Mouse (Mus musculus): ENCODE results near the gene Gcnt2. TPM values are rescaled to one million over a fixed set of nuclear protein-coding genes. Genes with fewer than 3 reads are reported as not detected.

Gcnt2 gene
- total RNA-seq (2017), result 42.3 and 55.9 TPM in 2 replicates

DNA sequence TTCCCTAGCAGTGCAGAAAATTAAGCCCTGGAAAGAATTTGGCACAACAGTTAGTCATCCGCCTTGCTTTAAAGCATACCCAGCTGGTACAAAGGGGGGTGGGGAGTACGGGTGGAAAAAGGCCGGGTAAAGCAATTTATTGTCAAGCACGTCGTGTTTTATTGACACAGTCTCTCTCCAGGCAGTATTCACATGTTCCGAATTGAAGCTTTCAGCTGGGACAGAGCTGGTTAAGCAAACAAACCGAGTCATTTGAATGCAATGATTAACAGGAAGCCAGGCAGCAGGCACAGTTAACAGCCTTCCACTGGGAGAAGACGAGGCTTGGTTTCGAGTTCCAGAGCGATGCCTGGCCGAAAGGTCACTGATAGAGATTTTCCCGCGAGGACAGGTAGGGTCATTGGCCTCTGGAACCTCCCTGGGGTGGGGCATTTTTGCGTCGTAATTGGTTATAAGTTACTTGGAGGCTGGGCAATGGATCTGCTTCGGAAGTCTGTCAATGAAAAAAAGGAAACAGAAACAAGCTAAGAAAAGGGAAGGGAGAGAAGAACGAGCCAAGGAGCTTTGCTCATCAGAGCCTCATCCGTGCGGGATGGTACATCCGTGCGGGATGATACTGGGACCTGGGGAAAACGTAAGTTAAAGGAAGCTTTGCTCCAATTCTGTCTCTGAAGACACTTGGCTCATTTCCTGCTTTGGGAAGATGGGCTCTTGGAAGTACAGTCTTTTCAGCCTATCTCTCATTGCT lies at the start of gene Gcnt2:
Gene Gcnt2 (plus strand): TSS at position 103 of the 748 bp plus-strand sequence.
- ATAC-seq (replicated peaks; ENCODE audit: low read depth, poor library complexity, severe bottlenecking), result peak; percentile 51

DNA sequence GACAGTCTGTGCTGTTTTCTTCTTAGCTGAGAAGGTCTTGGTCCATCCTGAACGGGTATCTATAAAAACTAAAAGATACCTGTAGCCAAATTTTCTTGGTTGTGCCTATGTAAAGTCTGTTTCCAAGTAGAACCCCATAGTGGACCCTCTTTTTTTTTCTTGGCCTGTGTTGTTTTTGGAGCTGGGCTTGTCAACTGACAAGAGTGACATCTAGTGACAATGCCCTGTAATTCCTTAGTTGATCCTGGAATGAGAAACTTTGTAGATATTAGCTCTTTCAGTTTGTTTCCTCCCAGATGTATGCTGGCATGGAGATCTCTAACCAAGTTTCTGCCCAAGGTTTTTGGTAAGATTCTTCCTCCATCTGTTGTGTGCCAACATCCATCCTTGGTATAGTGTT lies 38.9 kb upstream of the Gcnt2 start:
- no peak for ATAC-seq (replicated peaks; ENCODE audit: low read depth, poor library complexity, severe bottlenecking)

DNA sequence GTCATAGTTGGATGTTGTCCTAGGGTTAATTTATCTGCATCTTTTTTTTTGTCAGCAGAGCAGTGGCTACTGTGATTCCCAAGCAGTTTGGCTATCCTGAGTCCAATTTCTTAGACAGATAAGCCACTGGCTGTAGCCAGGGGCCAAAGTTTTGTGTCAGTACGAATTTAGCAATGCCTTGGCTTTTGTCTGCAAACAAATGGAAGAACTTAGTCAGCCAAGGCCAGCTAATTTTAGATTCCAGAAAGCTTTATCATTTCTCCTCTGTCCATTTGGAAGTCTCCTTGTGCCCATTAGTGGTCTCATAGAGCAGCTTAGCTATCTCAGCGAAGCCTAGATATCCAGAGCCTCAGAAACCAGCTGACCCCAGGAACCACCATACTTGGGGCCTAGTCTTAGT lies 37.6 kb upstream of the Gcnt2 start:
- no peak for ATAC-seq (replicated peaks; ENCODE audit: low read depth, poor library complexity, severe bottlenecking)

DNA sequence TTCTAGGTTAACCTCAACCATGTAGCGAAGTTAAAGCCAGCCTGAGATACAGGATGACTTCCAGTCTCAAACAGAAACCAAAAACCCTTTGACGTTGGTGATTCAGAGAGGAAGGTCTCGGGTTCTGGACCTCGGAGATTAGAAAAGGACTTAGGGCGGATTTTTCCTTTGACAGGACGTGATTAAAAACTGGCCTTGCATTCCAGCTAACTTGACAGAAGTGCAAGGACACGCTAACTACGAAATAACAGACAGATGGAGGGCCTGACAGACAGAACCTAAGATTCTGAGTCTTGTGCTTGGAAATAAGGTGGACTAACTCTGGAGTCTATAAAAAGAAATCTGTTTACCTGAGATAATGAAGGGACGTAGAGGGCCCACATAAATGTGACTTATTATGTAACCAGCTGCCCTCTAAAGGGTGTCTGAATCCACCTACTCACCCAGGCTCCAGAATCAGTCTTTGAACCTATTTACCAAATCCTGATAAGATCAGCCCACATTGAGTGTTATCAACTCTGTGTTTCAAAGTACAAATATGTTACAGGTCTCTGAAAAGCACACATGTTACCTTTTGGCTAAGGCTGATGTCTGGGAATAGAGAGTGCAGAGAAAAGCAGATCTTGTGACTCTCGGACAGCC lies 18.3 kb upstream of the Gcnt2 start:
- no peak for ATAC-seq (replicated peaks; ENCODE audit: low read depth, poor library complexity, severe bottlenecking)

DNA sequence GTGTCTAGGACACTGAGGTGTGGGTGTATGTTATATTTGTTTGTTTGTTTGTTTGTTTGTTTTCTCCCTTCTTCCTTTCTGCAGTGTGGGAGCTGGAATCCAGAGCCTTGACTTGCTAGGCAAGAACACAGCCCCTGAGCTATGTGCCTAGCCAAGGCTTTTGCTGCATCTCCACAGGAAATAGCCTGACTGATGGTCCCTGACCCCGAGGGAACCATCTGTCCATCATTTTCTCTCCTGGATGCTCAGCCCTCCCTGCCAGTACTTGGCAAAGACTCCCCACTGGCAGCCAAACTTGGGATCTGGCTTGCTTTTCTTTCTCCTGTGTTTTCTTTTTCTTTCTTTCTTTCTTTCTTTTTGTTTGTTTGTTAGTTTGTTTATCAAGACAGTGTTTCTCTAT lies 17.4 kb upstream of the Gcnt2 start:
- ATAC-seq (replicated peaks; ENCODE audit: low read depth, poor library complexity, severe bottlenecking), result no peak

DNA sequence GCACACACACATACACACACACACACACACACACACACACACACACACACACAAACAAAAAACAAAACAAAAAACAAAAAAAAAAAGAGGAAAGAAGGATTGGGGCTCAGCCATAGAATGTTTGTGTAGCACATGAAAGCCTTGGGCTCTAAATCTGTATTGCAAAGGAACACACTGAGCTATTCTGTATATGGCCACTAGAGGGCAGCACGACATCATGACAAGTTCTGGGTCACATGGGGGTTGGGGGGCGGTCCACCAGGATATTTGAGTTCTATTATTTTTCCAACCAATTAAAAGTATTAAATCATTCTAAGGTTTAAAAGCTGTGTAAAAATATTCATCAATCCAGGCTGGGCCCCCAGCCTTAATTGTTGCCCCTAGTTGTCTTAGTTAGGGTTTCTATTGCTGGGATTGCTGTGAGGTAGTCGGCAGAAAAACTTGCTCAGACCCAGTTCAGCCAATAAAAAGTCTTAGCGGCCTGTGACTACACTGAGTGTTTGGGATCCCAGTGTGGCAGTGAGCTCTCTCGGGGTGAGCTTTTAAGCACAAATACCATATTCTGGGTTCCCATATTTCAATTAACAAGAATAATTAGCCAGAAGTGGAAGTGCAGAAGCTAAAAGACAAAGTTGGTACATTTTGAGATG lies 16.0 kb upstream of the Gcnt2 start:
- ATAC-seq (replicated peaks; ENCODE audit: low read depth, poor library complexity, severe bottlenecking), result peak; percentile 60

DNA sequence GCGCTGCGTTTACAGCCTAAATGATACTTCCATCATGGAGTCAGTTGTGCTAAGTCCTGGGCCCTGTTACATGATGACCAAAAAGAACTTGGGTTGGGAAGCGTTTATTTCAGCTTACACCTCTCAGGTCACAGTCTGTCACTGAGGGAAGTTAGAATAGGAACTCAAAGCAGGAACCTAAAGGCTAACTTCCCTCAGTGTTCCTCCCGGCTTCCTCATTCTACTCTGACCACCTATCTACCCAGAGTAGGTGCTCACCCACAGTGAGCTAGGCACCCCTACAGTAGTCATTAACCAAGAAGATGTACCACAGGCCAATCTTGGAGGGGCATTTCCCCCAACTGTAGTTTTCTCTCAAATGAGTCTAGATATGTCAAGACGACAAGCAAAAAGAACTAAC lies 15.4 kb upstream of the Gcnt2 start:
- ATAC-seq (replicated peaks; ENCODE audit: low read depth, poor library complexity, severe bottlenecking), result peak; percentile 59

DNA sequence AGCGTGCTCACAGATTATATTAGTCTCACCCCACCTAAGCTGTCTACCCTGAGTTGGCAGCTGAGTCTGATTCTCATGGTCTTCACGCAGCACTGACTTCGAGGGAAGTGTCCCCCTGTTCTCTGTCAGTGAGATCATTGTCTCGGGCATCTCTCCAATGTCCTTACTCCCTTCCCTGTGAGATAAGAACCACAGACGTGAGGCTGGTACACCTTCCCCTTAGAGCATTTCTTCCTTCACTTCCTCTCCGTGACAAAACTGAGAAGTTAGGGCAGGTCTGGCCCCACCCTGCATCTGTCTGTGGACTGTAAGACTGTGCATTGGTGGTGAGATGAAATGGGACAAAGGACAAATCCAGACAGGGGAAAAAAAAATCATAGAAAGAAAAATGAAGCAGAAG lies 13.6 kb upstream of the Gcnt2 start:
- peak; percentile 59 for ATAC-seq (replicated peaks; ENCODE audit: low read depth, poor library complexity, severe bottlenecking)

DNA sequence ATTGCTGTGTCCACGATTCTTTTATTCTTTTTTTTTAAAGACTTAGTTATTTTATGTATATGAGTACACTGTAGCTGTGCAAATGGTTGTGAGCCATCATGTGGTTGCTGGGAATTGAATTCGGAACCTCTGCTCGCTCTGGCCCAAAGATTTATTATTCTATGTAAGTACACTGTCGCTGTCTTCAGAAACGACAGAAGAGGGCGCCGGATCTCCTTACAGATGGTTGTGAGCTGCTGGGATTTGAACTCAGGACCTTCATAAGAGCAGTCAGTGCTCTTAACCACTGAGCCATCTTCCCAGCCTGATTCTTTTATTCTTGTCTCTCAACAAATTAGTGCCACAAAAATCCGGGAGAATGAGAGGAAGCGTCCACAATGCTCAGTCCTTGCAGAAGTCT lies 13.2 kb upstream of the Gcnt2 start:
- ATAC-seq (replicated peaks; ENCODE audit: low read depth, poor library complexity, severe bottlenecking), result no peak

DNA sequence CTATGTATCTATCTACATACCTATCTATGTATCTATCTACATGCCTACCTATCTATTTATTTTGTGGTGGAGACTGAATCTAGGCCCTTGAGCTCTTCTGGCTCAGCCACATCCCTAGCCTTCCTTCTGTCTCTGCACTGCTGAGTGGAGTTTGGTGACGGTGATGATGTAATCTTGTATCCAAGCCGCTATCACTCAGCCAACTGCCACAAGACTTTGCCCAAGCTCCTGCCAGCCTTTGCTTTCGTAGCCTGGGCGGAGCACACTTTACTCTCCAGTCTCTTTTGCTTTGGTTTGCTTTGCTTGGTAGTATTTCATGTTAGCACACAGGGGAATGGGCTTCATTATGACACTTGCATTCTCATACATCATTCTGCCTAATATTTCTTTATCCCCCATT lies 11.7 kb upstream of the Gcnt2 start:
- peak; percentile 70 for ATAC-seq (replicated peaks; ENCODE audit: low read depth, poor library complexity, severe bottlenecking)

DNA sequence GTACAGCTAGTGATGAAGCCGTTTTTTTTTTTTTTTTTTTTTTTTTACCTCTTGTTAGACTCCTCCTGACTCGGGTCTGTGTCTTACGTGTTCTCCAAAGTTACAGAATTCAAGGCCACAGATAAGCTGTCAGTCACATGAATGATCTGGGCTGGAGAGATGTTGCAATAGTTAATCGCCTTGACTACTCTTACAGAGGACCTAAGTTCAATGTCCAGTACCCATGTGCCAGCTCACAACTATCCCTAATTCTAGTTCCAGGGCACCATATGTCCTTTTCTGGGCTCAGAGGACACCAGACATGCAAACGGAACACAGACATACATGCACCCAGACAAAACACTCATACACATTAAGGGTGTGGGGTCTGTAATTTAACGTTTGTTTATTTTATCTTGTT lies 8.9 kb upstream of the Gcnt2 start:
- ATAC-seq (replicated peaks; ENCODE audit: low read depth, poor library complexity, severe bottlenecking), result no peak

DNA sequence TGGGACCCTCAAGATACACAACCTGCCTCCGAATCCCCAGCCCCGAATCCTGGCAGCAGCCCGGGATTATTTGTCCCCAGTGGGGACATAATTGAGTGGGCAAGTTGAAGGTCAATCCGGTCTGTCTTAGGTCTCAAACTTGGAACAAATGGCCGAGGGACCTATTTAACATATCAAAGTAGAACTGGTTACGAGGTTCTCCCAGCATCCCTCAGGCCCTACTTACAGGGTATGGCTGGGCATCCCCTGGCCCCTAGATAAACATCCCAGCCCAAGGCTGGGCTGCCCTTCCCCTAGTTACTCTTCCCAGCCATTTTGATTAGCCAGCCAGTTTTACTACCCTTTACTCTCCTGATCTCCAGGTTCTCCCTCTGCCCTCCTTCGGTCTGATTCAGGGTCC lies 8.3 kb upstream of the Gcnt2 start:
- no peak for ATAC-seq (replicated peaks; ENCODE audit: low read depth, poor library complexity, severe bottlenecking)

DNA sequence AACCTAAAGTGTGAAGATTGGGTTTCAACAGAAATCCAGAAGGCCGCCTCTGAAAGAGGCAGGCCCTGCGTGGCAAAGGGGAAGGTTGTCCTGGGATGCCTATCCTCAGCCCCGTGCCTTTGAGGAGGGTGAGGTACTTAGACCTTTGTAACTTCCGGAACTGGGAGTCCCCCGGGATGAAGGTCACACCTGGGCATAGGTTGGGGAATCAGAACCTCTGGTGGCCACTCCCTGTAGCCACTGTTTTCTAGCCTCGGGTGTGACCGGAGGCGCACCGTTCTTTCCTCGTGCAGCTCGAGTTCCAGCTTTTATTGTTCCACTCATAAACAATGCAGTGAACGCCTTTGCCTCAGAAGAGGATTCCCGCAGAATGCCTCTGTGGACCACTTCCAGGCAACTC lies 7.6 kb upstream of the Gcnt2 start:
- ATAC-seq (replicated peaks; ENCODE audit: low read depth, poor library complexity, severe bottlenecking), result no peak

DNA sequence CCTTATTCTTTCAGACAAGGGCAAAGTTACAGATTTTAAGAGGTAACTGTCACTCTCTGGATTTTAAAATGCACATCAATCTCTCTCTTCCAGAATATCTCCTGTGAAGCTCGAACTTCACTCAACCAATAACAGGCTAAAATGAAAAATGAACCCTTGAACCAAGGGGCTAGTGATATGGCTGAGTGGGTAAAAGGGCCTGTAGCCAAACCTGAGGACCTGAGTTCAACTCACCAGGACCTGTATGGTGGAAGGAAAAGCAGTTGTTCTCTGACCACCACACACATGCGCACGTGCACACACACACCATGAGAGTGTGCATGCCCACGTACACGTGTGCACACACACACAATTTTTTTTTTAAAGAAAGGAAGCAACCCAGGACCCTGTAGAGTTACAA lies 6.8 kb upstream of the Gcnt2 start:
- ATAC-seq (replicated peaks; ENCODE audit: low read depth, poor library complexity, severe bottlenecking), result no peak

DNA sequence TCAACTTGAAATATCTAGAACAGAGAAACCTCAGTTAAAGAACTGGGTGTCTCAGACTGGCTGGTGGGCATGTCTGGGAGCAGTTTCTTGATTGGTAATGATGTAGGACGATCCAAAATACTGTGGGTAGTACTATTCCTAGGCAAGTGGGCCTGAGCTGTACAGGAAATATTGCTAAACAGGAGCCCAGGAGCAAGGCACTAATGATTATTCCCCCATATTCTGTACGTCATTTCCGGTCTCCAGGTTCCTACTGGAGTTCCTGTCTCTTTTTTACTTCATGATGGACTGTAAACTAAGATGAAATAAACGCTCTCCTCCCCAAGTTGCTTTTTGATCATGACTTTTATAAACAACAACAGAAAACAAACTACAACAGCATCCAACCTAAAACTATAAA lies 5.7 kb upstream of the Gcnt2 start:
- ATAC-seq (replicated peaks; ENCODE audit: low read depth, poor library complexity, severe bottlenecking), result 0 out of 2 replicates have a peak, but pooled peaks have one; percentile 11

DNA sequence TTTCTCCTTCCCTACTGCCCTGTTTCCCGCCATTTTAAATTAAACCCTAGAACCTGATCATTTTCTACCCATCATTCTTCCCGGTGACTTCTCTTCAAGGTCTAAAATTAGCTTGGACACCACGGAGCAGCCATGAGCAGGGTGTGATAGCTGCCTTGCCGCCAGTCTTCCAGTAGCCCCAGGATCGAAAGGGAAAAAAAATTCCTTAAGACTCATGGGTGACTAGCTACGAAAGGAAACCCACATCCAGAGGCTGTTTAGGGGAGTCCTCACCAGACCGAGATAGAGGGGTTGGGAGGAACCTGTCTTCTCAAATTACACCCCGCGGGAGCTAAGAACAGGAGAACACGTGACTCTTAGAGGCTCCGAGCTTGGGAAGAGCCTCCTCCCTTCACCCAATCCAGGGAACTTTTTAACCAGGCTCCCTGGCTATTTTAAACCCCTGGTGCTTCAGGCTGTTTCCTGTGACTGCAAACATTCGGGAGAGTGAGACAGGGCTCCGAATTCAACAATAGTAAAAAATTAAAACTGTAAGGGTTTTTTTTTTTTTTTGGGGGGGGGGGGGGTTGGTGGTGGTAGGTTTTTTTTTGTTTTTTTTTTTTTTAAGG lies 5.0 kb upstream of the Gcnt2 start:
- peak; percentile 82 for ATAC-seq (replicated peaks; ENCODE audit: low read depth, poor library complexity, severe bottlenecking)

DNA sequence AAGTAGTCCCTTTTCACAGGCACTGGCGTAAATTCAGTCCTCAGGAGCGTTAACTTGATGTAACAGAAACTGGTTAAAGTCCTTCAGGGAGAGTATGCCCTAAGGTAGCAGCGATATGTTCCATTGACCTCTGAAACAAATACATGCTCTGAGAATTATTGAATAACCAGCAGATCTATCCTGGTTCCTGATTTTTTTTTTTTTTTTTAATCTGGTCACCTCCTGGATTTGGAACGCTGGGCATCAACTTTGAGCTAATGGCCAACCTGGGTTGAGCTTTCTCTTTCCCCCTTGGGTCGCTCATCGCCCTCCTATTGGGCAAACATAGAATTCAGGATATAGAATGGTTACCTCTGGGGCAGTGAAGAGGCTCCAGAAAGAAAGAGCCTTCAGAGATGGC lies 4.3 kb upstream of the Gcnt2 start:
- no peak for ATAC-seq (replicated peaks; ENCODE audit: low read depth, poor library complexity, severe bottlenecking)

DNA sequence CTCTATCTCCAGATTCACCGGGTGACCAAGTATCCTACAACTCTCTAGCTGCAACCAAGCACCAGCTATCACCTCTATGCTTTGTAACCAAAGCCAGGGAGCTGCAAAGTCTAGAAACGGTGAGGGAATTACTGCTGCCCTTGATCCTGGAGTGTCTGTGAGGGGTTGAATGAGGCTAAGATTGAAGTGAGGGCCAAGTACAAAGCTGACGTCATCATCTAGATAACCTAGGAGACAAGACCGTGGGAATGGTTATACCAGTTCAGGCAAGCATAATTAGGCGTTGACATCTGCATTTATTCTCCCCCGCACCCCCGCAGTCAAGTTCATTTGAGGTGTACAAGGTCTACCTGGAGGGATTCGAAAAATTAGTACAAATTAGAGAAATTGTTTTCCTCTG lies 2.8 kb upstream of the Gcnt2 start:
- no peak for ATAC-seq (replicated peaks; ENCODE audit: low read depth, poor library complexity, severe bottlenecking)

DNA sequence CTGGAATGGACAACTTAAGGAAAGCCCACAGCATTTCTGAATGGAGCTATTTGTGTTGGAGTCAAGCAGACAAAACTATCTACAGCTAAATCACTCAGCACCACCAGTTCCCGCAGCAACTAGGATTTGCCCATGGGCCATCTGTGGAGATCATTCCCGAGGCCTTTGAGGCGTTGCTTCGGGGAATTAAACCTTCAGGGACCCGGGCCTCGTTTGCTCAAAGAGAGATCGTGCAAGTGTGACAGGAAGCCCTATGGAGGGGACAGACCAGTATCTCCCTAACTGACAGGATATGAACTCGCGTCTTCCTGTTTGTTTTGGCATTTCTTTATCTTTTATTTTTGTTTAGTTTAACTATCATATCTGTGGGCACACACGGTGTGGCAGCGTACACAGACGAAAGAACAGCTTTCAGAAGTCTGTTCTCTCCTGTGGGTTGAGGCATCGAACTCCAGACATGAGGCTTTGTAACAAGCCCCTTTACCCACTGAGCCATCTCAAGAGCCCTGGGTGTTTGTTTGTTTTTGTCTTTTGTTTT lies 2.2 kb upstream of the Gcnt2 start:
- ATAC-seq (replicated peaks; ENCODE audit: low read depth, poor library complexity, severe bottlenecking), result no peak

DNA sequence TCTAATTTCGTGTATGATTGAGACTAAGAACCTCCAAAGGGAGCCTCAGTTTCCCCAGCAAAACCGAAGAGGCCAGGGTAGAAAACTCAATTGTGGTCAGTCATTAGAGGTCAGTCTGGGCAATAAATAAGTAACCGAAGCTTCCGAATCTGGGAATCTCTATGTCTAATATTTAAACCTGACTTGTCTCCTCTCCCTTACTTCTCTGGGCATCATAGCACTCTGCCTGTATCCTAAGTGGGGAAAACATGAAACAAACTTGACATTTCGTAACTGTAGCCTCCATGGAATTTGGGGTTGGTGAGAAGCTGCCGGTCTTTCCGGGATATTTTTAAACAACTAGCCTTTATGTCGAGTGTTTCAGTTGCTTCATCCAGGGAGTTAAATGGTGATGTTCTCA lies 329 bp upstream of the Gcnt2 start:
- ATAC-seq (replicated peaks; ENCODE audit: low read depth, poor library complexity, severe bottlenecking), result no peak

DNA sequence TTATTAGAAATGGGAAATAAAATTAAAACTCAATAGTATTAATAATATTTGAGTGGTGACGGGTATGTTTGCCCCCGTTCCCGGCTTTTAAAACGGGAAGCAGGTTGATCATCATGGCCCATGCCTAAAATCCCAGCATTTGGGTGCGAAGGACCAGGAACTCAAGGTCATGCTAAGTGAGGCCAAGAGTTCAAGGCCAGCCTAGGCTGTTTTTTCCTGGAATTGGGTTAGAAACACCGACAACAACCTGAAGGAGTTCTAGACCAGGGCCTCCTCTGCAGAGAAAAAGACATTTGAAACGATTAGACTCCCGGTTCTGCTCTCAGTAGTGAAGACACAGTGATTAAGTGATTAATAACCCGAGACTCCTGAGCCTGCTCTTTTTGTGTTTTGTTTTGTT lies 3.5 kb downstream of the Gcnt2 start:
- ATAC-seq (replicated peaks; ENCODE audit: low read depth, poor library complexity, severe bottlenecking), result no peak
